Mouse (Mus musculus) kidney, postnatal 10 days (tissue): ENCODE results near the gene Zfp157.
A peak's percentile ranks its signal among the peaks of the same experiment; 100 is the strongest.
"Not testable (repeated sequence)": the region's sequence is repeated elsewhere in the genome, so short reads cannot be mapped to it uniquely, and the experiment has no call there.

Source experiments
- DNase-seq: peaks from one replicate; pipeline ENCODE4 v3.0.0; 2021; ENCODE audit warnings: mixed read lengths

Zfp157 gene

GRCm38 (mm10) chr5:138441286-138442194 is at the start of gene Zfp157:
Gene Zfp157, plus strand, starts transcription at chr5:138441468.
- DNase-seq, result peak; percentile 94

- no peak for DNase-seq
Observed at GRCm38 (mm10) chr5:138397795-138398337, 43.4 kb upstream of the Zfp157 start.

GRCm38 (mm10) chr5:138400431-138400830 is 40.8 kb upstream of the Zfp157 start:
- DNase-seq, result not testable (repeated sequence)

GRCm38 (mm10) chr5:138458371-138458770 is 17.1 kb downstream of the Zfp157 start:
- DNase-seq, result no peak

- no peak for DNase-seq
Observed at GRCm38 (mm10) chr5:138459107-138459506, 17.8 kb downstream of the Zfp157 start.

- peak; percentile 73 for DNase-seq
Observed at GRCm38 (mm10) chr5:138473601-138474000, 32.3 kb downstream of the Zfp157 start.

GRCm38 (mm10) chr5:138504548-138504947 is 63.3 kb downstream of the Zfp157 start:
- DNase-seq, result not testable (repeated sequence)
